Mouse (Mus musculus): ENCODE measurements around the gene Trim71. TPM values are rescaled to one million over a fixed set of nuclear protein-coding genes. Genes with fewer than 3 reads are reported as not detected.

Trim71 gene
- not detected for total RNA-seq (2022)

DNA sequence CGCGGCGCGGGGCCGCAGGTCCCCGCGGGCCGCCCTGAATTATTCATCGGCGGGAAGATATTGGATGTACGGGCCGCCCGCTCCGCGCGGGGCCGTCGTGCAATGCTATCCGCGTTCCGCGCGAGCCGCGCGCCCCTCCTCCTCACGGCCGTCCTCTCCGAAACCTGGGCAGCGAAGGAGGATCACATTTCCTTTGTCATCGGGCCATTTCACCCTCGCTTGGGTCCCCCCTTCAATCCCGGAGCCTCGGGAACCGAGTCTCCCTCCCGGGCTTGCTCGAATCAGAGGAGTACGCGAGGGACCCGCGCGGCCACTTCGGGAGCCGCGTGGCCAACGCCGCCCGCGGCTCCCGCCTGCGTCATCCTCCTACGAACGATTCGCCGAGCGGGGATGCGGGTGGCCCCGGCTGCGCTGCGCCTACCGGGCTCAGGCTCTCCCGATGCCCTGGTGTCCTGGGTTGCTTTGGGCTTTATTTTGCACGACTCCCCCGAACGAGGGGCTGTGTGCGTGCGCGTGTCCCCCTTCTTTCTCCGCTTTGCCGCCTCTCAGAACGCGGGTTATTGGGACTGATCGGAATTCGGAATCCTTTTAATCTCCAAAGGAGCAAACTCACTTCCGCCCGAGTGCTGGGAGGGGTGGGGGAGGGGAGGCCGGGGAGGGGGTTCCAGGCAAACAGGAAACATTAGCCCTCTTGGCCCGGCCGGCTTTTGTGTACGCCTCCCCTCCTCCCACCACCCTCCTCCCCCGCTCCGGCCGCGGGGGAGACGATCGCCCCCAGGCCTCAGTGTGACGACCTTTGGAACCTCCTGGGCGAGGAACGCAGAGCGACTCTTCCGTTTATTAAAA, at the start of gene Trim71:
TSS of gene Trim71 (minus strand) at position 609 of the 846 bp plus-strand sequence.
- DNase-seq (ENCODE audit: low spot score), result no peak

DNA sequence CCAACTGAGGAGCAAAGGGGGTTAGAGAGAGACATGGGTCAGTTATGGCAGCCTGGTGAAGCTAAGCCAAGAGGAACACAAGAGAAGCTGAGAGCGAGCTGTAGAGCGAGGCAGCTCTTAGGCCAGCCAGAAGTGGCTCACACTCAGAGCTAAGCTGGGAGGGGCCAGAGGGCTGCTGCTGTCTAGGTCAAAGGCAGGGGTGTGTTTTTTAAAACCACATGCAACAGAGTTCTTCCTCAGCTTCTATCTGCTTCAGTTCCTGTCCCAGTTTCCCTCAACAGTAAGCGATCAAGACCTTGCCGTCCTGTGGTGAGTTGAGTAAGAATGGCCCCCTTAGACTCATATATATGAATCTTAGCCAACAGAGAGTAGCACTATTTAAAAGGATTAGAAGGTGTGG, 48.9 kb upstream of the Trim71 start:
- DNase-seq (ENCODE audit: low spot score), result no peak

DNA sequence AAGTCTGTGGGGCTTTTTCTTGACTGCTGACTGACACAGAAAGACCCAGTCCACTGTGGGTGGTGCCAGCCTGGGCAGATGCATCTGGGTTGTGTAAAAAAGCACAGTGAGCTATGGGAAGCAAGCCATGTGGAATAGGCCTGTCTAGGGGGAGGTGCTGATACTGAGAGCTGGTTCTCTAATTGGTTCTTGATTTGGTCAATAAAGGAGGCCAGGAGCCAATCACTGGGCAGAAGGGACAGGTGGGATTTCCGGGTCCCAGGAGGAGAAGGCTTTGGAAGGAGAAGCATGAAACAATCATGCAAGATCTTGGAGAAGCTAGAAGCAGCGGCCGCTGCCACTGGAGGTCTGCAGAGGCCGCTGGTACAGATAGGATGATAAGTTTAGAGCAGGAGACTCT, 48.4 kb upstream of the Trim71 start:
- no peak for DNase-seq (ENCODE audit: low spot score)

GRCm38 (mm10) chr9:114610266-114610665, 46.1 kb upstream of the Trim71 start:
- DNase-seq (ENCODE audit: low spot score), result no peak

GRCm38 (mm10) chr9:114603876-114604540, 39.8 kb upstream of the Trim71 start:
- DNase-seq (ENCODE audit: low spot score), result no peak

DNA sequence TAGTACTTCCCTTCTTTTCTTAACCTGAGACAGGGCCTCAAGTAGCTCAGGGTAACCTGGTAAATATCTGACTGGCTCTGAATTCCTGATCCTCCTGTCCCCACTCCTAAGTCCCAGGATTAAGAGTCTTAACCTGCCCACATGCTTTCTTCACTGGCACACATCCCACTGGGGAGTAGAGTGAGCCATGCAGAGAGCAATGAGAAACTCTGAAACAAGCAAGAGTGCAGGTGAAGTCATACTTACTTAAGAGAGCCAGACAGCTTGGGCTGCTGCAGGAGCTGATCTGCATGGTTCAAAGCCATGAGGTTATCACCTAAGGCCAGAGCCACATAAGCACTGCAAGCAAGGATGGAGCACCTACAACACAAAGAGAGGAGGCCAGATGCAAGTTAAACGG, 36.9 kb upstream of the Trim71 start:
- no peak for DNase-seq (ENCODE audit: low spot score)

GRCm38 (mm10) chr9:114585017-114585345, 20.8 kb upstream of the Trim71 start:
- no peak for DNase-seq (ENCODE audit: low spot score)

DNA sequence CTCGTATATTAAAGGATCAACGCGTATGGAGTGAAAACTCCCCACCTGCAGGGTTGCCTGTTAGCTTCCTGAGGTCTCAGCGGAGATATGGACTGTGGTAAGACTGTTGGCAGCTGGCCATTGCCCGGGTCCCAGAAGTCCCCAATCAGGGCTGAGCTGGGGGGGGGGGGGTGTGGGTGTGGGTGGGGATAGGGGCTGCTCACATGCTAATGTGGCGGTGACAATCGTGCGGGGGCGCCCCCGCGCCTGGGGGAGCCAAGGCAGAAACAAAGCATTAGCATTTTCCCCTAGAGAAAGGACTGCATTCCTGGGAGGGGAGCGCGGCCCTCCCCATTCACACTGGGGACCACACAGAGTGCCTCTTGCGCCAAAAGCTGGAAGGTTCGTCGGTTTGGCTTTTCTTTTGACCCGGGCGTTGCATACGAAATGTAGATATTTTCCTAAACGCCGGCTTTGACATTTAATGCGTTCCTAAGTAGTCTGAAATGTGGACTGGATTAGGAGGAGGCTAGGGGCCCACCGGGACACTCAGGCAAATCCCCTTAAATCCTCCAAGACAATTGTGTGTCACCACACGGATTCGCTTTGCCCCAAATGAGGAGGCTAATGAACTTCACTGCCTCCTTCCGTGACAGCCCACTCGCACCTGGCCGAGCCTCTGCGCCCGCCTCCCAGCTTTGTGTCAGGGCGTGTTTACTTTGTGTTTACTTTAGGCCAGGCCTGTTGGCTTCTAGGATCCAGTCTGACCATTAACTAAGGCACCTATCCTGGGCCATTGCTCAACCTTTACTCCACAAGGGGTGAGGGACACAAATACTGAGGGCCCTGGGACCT, 20.2 kb upstream of the Trim71 start:
- no peak for DNase-seq (ENCODE audit: low spot score)

- DNase-seq (ENCODE audit: low spot score), result peak; percentile 51
Observed at GRCm38 (mm10) chr9:114583812-114584182, 19.6 kb upstream of the Trim71 start.

- DNase-seq (ENCODE audit: low spot score), result no peak
Observed at GRCm38 (mm10) chr9:114578646-114579045, 14.5 kb upstream of the Trim71 start.

DNA sequence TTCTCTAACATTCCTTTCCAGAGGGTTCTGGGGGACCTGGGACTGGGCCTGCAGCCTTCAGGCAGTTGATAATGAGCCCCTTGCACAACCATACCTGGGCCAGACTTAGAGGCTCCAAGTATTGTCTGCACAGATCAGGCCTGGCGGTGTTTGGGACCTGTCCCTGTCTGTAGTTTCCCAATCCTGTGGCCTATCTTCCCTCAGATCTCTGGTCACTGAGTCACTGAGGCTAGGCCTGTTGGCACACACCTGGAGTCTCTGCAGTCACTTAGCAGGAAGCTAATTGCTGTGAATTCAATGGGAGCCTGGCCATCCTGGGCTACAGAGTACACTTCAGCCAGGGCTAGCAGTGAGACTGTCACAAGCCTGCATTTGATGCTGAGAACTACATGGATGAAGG, 11.8 kb upstream of the Trim71 start:
- DNase-seq (ENCODE audit: low spot score), result no peak

- DNase-seq (ENCODE audit: low spot score), result no peak
Observed at GRCm38 (mm10) chr9:114573528-114573927, 9.4 kb upstream of the Trim71 start.

GRCm38 (mm10) chr9:114568682-114569474, 4.7 kb upstream of the Trim71 start:
- no peak for DNase-seq (ENCODE audit: low spot score)

DNA sequence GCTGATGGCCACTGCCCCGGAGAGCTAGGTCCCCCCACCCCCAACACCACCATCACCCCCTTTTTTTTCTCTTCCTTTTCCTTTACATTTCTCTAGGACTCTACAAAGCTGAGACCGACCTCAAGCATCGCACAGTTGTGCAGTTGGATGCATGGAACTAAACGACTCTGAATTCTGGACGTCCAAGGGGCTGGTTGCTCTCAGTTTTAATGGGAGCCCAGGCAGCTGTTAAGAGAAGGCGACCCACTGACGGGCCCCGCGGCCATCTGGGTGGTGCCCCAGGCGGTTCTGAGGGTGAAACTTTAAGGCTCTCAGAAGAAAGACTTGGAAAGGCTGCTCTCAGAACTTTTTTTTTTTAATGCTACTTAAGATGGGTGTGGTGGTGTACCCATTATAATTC, 498 bp upstream of the Trim71 start:
- no peak for DNase-seq (ENCODE audit: low spot score)

- DNase-seq (ENCODE audit: low spot score), result no peak
Observed at GRCm38 (mm10) chr9:114562919-114563751, 1.0 kb downstream of the Trim71 start.

DNA sequence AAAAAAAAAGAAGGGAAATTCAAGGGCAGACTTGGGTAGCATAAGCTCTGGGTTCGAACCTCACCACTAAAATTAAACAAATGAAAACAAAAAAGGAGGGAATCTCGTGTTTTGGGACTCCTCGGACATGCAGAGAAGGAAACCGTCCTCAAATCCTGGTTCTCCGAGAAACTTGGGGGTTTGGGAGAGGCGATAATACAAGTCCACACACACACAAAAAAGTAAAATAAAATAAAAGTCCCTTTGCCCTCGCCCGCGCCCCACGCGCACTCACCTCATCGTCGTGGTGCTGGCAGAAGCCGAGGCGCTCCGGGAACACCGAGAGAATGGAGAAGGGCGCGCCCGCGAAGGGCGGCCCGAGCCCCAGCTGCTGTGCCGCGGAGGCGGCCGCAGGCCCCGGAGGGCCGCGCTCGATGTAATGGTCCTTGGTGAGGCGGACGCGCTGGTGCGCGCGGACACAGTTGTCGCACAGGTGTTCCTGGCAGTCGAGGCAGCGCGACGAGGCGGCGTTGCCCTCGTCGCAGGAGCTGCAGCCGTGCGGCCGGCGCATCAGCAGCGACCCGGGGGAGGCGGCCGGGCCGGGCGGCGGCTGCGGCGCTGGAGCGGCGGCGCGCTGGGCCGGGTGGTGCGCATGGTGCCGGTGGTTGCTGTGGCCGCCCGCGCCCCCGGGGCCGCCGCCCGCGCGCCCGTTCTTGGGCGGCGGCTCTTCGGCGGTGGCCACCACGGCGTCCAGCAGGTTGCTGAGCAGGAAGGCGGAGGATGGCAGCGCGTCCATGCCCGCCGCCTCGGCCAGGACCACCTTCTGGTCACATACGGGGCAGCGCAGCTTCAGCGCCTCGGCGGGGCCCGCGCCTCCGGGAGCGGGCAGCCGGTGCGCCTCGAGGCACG, 1.9 kb downstream of the Trim71 start:
- no peak for DNase-seq (ENCODE audit: low spot score)

- DNase-seq (ENCODE audit: low spot score), result no peak
Observed at GRCm38 (mm10) chr9:114561671-114561971, 2.5 kb downstream of the Trim71 start.

GRCm38 (mm10) chr9:114560771-114561670, 3.1 kb downstream of the Trim71 start:
- DNase-seq (ENCODE audit: low spot score), result no peak

DNA sequence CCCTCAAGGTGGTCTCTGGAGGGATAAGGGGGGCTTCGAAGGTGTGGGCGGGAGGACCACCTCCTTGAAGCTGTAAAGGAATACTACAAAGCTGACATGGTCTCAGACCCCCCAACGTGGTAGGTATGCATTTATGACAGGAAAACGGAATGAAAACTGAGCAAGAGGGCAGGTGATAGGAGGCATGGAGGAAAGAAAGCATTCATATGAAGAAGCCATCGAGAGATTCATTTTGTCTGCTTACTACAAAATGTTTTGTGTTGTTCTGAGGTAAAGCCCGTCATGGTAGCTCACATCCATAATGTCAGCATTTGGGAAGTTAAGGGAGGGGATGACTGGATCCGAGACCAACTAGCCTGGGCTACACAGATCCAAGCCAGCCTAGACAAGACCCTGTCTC, 4.0 kb downstream of the Trim71 start:
- DNase-seq (ENCODE audit: low spot score), result no peak
